Mouse (Mus musculus) erythroid progenitor cell, adult 5-6 weeks (primary cell): ENCODE measurements around the gene Sh3glb2. TPM values are rescaled to one million over a fixed set of nuclear protein-coding genes. Genes with fewer than 3 reads are reported as not detected.

Experiments
- ATAC-seq: replicated peaks from 2 replicates; pipeline ENCODE4 v1.8.0; 2016; ENCODE audit warnings: moderate number of reproducible peaks, mild to moderate bottlenecking, moderate TSS enrichment, inconsistent platforms; ENCODE audit not compliant: poor library complexity, low FRiP score, severe bottlenecking
- total RNA-seq, 2 experiments: library from RNA; stranded (forward) in 1 of 2; stranded (reverse) in 1 of 2; fragments of 150-400 nt in 1 of 2; fragments of 186-747, 209-891 nt in 1 of 2; gene quantifications; 2 replicates each; pipeline versions ENCODE4 v1.2.3 to v1.2.4; 2015 to 2017; ENCODE audit warnings: low replicate concordance in 2 of 2

Sh3glb2 gene
- total RNA-seq (2015; ENCODE audit: low replicate concordance) = 6.5 and 8.4 TPM in 2 replicates
- 5.4 and 10.8 TPM in 2 replicates for total RNA-seq (2017; ENCODE audit: low replicate concordance)

DNA sequence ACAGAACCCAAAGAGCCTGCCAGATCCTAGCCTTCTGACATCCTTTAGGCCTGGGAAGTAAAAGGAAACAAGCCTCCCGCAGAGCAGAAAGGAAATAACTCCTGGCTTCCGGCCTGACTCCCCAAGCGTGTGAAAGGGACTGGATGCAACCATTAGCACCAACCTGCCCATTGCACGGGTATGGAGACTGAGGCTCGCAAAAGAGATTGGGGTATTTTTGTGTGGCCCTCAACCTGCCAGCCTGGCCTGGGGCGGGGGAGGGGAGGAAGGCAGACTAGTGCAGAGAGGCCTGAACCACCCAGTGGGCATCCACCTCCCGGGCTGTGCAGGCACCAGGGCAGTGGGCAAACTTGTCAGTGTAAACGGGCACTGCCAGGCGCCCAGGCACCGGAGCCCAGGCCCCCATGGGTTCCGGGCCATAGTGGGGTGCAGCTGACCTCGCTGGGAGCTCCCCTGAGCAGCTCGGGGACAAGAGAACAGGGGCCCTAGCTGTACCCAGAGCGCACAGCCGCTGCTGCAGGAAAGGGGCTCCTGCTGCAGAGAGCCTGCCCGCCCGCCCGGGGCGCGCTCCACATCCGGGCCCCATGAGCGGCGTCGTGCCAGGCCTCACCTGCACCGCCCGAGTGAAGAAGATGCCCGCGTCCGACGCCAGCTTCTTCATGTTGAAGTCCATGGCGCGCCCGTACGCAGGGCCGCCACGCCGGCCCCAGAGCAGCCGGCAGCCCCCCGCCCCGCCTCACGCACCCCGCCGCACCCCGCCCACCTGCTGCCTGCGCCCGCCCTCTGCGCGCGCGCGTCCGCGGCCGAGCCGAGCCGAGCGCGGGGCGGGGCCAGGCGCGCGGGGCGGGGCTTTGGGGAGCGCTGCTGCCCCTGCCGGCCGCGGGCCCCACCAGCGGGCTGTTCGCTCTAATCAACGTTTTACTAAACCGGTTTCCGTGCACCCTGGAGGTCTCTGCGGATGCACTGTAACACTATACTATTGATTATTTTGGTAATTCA lies at the start of gene Sh3glb2:
Sh3glb2 (minus strand) TSS at position 805 of the 999 bp plus-strand sequence.
- ATAC-seq = peak; percentile 56

DNA sequence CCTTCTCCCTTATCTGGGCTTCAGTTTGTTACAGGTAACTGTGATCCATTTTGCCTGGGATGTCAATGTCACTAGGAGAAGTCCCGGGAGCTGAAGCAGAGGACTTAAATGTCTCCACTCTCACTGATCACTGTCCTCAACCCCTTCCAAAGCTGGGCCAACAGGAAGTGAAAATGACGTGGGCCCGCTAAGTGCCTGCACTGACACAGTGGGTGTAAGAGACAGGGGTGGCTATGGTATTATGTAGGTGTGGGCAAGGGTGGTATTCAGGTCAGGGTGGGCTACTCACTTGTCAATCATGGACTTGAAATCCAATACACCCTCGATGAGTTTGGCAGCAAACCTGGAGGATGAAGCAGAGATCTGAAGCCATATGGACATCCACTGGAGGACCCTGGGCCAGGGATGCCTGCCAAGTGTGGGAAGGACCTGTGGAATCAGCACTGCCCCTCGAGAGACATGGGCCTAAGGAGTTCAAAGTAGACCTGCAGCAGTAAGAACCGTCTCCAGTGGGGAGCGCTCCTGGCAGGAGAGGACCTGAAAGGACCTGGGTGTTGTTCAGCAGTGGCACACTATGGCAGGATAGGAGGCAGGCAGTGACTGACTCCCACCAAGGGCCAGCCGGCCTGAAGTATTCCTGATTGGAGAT lies 49.4 kb upstream of the Sh3glb2 start:
- ATAC-seq = no peak

DNA sequence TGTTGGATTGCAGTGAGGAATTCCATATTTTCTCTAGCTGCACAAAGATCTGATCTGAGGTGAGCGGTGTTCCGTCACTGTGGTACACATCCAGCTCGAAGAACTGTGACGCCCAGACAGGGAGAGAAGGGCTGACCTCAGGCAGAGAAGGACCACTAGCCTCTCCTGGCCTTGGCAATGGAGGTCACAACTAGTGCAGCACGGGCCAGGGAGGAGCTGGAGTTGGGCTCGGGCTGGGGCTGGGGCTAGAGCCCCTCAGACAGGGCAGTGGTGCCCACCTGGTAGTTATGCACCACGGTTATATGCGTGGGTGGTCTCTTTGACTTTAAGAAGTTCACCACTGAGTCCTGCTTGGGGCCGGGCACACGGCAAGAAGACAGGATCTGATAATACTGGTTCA lies 48.6 kb upstream of the Sh3glb2 start:
- no peak for ATAC-seq

DNA sequence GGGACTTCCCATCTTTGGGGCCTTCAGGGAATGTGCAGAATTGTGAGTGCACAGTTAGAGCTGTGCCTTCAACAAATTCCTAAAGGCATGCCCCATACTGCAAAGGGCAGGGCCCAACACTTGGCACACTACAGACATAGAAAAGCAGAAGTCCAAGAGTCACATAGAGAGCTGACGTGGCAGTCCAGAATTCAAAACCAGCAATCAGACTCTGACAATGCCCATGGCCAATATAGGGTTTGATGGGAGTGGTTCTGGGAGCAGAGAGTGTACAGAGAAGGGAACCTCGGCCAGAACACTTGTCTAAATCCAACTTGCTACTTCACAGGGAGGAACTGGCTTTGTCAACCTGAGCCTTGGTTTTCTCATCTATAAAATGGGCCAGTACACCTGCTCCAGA lies 48.1 kb upstream of the Sh3glb2 start:
- ATAC-seq = no peak

DNA sequence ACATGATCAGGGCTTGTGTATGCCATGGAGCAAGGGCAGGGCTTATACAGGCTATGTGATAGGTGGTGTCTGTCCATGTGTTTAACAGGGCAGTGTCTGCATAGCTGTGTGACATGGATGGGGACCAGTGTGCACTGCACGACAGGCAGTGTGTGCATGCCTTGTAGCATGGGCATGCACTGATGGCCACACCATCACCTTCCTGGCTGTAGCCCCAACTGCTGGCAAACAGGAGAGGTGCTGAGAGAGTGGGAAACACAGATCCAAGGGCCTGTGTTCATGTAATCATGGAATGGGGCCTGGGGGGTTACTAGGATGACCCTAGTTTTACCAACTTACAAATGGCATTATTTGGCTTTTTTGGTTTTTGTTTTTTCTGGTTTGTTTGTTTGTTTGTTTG lies 44.7 kb upstream of the Sh3glb2 start:
- no peak for ATAC-seq

DNA sequence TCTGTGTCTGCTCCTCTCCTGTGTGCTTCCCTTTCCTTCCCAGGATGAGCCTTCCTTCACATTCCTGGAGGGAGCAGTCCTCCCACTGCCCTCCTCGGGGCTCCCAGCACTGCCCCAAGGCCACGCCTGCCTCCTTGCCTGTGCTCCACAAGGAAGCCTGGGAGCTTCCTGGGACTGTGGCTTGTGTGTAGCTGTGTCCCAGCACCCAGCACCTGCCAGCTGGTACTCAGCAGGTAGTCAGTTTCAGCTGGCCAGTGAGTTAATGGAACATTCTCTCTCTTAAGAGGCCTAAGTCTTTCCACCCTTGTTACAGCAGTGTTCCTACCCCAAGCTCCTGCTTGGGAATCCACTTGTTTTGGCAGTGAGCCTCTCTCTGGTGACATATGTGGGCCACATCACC lies 43.7 kb upstream of the Sh3glb2 start:
- no peak for ATAC-seq

DNA sequence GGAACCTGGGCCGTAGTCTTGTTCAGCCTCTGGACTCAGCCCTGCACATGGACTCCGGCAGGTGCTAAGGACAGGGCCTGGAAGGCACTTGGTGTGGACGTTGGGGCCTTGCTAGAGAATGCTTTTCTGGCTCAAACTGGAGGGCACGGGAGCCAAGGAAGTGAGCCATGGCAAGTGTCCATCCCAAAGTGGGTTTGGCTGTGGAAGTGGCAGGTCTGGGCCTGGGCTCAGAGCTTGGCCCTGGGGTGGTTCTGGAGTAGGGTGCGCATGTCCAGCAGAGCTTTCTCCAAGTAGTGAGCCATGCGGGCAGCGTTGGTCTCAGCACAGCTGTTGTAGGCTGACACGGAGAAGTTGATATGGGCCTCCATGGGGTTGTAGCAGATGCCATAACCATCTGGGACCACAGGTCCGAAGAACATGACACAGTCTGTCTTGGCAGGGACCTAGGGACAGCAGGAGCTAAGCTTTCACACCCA lies 43.3 kb upstream of the Sh3glb2 start:
- ATAC-seq = no peak

DNA sequence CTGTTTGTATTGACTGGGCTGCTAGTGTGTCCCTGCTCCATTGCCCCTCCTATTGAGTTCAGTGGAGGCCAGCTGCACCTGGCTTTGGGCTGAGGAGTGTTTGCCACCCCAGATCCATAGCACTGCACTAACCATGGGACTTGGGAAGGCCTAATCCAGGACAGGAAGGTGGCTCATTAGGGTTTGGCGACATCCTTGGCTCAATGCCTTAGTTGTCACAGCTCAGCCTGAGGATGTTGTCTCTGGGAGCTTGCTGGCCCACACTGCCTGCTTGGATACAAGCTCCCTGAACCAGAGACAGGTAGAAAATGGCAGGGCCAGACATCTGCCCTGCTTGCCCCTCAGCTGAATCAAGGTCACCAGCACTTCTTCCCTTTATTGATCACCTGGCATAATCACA lies 42.4 kb upstream of the Sh3glb2 start:
- ATAC-seq = no peak

DNA sequence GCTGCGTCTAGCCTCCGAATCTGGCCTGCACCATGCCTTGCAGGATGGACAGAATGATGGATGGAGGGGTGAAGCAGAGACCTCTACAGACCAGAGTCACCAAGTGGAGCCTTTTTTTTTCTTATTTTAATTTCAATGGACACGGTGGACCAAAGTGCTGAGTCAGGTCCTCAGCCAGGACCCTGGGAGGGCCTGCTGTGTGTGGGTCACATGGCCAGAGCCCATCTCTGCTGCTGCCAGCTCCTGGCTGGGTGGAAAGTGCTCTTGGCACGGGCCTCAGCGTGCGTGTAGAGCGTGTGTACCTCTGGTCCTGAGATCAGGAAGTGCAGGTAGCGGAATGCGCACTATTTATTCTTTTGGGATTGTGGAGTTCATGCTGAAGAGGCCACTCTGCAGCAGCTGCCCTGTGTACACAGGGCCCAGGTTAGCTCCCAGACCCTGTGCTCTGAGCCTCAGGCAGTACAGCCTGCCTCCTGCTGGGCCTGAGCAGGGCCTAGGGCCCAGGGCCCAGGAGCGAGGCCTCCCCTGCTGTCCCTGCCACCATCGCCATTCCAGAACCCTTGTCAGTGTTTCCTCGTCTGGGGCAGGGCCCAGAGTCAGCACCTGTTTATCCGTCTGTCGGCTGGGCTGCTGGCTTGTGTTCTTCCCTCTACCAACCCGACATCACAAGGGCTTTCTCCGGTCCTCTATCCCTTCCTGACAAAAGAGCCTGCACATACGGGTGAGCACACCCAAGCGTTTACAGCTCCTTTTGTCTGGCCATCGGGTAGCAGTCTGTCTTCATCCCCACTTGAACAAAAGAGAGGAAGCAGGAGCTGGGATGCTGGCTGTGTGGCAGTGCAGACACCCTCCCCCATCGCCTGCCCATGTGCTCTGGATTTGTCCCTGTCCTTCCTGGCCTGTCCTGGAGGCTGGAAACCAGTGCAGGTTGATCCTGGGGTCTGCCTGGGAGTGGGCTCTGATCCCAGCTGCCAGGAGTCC lies 40.3 kb upstream of the Sh3glb2 start:
- no peak for ATAC-seq

DNA sequence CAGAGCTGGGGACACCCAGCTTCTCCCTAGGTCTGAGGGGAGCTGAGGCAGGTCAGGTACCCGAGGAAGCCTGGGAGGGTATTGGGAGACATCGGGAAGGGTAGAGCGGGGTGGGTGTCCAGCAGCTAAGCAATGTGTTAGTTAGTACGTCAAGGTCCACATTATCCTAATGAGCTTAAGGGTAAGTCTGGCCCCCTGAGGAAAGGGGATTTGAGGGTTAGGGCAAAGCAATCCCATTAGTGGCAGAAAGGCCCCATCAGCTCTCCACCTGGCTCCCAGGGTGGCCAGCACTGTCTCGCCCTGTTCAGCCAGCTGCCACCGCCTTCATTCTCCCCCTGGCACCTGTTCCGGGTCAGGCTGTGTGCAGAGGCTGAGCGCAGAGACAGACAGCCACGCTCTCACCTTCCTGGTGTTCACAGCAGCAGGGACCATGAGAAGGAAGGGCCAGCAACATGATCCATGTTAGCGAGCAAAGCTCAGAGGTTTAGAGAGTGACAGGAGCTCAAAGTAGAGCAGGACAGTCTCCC lies 38.9 kb upstream of the Sh3glb2 start:
- no peak for ATAC-seq

DNA sequence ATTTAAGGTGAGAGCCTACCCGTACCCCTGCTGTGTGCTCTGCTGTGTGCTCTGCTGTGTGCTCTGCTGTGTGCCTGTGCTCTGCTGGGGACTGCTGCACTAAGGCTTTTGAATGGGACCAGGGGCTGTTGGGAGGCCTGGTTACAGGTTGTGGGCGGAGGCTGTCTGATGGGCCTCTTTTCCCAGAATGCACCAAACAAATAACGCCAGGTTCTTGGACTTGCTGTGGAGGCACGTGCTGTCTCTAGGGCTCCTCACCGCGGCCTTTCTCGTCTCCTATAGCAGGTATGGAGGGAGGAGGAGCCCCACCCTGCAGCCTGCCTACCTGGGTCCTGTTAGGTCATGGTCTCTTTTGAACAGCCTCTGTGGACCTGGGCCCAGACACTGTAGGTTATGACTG lies 37.1 kb upstream of the Sh3glb2 start:
- no peak for ATAC-seq

DNA sequence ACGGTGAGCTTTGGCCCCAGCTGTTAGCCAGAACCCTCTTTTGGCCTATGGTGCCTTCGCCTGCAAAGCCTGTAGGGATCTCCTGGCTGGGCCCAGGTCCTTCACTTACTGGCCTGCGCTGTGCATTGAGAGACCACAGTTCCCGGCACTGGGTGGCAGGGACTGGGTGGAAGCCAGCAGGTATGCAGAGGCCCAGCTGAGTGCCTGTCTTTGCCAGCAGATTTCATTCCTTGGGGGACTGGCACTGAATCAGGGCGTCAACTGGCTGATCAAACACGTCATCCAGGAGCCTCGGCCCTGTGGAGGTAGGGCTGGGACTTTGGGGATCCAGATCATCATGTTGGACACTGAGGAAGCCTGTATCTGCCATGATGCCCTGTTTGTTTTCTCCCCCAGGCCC lies 36.6 kb upstream of the Sh3glb2 start:
- no peak for ATAC-seq

DNA sequence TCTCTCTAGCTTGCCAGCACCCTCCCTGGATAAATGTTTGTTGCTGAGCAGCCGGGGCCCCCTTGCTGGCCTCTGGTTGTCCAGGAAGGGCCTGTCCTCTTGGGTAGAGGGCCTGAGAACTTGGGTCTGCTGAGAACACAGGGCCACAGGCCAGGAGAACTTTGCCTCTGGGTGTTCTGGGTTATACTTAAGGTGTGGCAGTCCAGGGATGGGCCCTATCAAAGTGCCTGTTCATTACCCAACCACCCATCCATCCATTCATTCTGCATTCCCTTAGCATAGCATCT lies 34.2 kb upstream of the Sh3glb2 start:
- ATAC-seq = no peak

DNA sequence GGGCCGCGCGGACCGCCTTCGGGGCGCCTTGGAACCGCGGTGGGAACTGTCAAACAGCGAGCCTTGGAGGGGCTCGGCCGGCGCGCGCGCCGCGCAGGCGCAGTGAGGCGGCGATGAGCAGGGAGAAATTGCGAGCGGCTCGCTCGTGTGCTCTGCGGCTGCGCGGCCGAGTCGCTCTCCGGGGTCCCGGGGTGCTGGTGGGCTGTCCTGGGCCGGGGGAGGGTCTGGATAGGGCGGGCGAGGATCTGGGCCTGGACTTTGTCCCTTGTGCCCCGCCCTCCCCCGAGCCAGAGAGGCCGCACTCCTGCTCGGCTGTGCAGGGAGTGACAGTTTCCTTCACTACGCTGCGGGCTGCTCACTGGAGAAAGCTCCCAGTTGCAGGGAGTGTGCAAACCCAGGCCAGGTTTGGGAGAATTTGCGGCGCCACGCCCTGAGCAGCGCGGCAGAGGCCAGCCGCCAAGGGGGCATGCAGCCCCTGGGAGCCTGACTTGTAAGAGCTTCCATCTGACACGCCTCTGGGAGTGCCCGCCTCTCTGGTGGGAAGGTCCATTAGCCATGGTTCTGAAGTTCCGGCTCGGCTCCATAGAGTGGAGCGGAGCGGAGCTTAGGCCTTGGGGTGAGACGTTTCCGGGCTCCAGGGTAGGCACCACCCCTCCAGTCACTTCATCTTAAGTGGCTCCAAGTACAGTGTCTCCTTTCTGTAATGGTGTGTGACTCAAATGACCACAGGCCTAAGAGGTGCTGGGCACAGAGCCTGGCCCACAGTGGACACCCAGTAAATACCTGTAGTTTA lies 33.6 kb upstream of the Sh3glb2 start:
- ATAC-seq = peak; percentile 22

DNA sequence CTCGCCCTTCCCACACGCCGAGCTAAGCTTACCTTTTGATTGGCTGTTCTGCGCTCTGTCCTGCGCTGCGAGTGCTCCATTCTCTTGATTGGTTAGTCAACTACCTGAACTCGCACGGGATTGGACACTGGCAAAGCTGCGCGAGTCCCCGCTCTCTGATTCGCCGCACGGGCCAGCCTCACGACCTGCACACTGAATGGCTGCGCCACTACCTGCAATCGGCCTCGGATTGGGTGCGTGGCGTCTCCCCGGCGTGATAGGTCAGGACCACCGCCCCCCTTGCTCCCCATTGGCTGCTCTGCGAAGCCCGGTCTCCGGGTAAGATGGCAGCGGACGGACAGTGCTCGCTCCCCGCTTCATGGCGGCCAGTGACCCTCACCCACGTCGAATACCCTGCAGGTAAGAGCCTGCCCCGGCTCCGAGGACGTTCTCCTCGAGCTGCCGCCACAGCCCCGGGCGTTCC lies 33.0 kb upstream of the Sh3glb2 start, which contains the start of gene Dolpp1:
Dolpp1 (plus strand) TSS at position 141 of the 463 bp plus-strand sequence.
- peak; percentile 93 for ATAC-seq

DNA sequence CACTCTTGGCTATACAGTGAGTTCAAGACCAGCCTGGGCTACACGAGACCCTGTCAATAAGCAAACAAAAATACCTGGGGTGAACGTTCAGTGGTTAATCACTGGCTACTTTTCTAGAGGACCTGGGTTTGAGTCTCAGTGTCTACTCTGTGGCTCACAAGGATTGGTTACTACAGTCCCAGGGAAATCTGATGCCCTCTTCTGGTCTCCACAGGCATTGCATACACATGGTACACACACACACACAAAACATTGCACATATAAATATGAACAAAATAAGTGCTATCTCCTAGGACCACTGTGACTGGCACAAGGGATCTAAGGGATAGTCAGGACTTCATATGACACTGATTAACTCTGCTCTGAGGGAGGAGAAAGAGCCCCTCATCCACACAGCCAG lies 29.9 kb upstream of the Sh3glb2 start:
- no peak for ATAC-seq

DNA sequence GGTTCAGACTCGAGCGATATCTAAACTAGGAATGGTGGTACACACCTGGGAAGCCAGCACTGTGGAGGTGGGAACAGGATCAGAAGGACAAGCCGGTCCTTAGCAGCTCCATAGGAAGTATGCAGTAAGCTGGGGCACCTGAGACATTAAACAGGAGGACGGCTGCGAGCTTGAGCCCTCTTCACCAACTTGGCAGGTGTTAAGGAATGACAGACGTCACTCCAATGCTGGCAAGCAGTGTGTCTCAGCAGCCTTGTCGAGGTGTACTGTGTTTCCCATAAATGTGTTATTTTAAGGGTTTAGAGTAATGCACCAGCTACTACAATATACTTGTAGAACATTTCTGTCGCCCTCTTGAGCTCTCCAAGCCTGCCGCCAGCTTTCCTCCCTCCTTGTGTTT lies 27.8 kb upstream of the Sh3glb2 start:
- ATAC-seq = no peak

DNA sequence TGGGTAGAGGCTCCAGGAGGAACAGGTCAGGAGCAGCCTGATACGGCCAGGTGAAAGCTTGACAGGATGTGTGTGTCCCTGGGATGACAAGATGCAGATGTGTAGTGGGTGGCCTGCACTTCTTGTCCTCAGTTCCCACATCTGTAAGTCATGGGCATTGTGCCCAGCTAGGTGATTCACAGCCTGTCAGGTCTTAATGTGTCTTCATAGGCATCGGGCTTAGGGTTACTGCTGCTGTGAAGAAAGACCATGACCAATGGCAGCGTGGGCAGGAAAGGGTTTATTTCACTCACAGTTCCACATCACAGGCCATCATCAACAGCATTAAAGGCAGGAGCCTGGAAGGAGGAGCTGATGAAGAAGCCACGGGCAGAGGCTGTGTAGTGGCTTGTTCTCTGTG lies 26.5 kb upstream of the Sh3glb2 start:
- ATAC-seq = no peak

DNA sequence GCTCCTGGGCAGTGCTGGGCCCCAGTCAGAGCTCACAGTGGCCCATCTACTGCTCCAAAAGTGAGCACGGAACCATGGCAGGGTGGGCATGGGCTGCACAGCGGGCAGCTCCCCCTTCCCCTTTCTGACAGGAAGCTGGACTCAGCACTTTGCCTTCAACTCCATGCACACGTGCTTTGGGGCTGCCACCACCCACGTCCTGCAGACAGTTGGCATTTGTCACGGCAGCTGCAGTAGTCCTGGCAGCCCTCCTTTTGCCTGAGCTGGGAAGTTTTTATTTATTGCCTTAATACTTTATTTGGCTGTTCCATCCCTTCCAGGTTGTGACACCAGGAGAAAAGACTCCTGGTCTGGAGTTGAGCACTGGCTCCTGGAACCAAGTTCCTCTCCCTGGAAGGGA lies 25.7 kb upstream of the Sh3glb2 start:
- no peak for ATAC-seq
